Mouse (Mus musculus): ENCODE measurements at regions not wholly inside any gene's neighbourhood (a gene's known extent, or its start where the extent isn't known, plus 50 kb on each side); places are given as distances from the start of the nearest gene placed in this dataset.

DNA sequence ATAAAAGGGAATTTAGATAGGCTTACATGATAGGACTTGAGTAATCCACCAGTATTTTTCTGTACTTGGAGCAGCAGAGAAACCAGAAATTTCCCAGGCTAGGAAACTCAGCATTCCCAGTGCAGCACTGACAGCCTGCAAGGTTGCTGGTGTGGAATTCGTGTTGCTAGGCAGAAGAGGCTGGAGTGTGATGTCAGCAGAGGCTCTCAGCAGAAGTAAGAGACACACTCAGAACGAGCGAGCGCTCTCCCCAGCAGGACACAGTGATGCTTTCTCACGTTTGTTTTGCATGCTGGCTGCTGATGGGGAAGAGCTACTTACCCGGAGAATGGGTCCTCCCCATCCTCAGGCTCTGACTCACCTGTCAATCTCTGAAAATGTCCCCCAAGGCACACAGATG lies 104.7 kb downstream of the Dusp6 start:
- no peak for DNase-seq

DNA sequence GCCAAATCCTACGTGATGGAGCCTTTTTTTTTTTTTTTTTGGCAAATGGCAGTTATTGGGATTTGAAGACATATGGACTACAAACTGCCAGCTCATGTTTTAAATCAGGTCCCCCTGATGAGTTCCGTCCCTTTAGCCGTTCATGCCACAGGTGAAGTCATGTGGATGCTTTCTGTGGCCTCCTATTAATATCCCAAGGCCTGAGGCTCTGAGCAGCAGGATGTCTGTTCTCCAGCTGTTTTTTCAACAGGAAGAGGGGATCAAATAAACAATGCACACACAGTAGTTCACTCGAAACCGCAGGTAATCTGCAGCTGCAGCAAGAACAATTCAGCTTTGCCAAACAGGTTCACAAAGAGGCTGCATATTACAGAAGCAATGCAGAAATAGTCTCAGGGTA lies 112.1 kb downstream of the Dusp6 start:
- DNase-seq, result no peak

DNA sequence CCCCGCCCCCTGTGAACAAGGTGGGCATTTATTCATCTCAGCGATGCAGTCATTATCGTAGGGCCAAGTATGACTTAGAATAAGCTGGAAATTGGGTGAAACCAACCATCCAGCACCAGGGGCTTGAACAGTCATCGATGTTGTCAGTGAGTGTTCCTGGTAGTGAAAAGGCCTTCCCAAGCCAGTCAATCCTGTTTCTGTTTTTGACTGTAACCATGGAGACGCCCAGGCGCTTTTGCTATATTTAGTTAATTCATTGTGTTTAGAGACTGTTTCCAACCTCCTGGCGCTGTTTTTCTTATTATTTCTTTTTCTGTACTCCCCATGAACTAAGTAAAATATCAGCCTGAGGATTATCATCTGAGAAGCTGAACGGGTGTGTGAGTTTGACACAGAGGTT lies 113.4 kb downstream of the Dusp6 start:
- DNase-seq, result no peak

DNA sequence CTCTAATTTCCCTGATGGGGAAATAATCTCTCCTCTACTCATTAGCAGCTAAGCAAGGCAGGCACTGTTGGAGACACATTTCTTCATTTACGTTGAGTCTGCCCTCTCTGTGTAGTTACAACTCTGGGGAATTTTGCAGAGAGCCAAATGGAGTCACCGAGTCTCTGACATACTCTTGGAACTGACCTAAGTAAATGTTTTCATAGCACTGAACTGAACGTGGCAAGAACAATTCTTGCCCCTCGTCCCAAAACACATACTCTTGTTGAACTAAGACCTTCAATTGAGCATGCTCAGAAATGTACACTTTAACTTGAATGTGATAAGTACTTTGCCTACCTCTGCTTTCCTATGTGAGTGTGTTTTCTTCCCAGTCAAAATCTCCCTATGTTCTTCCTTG lies 114.5 kb downstream of the Dusp6 start:
- DNase-seq, result no peak

DNA sequence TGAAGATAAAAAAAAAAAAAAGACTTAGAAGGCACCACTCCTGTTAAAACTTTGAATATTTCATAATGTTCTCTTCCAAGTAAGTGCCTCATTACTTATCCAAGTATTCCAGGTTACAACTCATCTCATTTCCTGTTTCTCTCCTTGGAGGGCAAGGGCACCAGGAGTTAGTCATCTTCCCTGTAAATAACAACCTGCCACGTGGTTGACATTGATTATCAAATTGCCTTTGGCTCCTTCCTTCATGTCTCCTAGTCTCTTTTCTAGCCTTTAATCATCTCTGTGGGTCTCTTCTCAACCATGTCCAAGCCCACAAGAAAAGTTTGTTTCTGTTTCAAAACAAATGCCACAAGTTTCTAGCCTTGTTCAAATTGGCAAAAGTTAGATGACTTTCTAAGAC lies 116.1 kb downstream of the Dusp6 start:
- peak; percentile 68 for DNase-seq

DNA sequence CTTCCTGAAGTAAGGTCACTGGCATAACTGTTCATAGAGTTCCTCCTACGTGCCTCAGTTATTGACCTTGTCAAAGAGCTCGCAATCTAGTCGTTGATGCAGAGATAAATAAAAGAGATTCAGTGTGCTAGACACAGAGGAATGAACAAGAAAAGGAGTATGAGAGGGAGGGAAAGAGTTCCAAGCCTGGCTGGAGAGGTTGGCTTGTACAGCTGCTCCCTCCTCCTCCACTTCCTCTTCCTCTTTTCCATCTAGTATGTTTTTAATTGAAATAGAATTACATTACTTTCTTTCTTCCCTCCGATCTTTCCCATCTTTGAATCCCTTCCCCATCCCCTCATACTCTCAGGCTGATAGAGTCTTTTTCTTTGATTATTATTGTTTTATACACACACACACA lies 117.1 kb downstream of the Dusp6 start:
- DNase-seq, result no peak

DNA sequence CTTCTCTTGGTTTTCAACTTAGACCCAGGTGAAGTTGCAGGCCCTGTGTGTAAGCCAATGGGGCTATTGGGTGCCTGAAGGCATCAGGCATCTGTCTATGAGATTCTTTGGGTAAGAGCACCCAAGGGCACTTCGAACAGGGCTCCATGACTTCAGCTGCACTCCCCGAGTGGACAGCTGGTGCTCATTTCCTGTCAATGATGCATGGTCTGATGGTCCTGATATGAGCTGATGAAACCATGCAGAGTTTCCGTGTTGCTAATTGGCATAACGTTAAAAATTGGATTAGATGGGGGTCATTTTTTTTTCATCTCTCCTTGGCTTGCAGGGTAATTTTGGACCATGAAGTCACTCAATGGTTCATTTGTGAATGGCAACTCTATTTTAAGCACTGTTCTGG lies 120.0 kb downstream of the Dusp6 start:
- DNase-seq, result no peak

DNA sequence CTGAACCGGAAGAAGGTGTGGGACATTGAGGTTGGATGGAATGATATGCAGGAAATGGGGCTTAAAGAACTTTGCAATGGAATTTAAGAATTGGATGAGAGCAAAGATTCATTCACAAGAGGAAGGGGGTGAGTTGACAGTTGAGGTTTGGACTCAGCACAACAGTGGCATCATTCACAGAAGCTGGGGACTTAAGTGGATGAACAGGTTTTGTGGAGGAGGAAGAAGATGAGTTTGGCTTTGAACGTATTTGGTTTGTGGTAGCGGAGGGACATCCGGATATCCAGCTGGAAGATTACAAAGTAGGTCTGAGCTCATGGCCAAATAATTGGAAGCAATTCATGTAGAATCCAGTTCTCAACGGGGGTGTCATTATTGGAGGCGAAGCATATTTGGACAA lies 121.3 kb downstream of the Dusp6 start:
- no peak for DNase-seq

DNA sequence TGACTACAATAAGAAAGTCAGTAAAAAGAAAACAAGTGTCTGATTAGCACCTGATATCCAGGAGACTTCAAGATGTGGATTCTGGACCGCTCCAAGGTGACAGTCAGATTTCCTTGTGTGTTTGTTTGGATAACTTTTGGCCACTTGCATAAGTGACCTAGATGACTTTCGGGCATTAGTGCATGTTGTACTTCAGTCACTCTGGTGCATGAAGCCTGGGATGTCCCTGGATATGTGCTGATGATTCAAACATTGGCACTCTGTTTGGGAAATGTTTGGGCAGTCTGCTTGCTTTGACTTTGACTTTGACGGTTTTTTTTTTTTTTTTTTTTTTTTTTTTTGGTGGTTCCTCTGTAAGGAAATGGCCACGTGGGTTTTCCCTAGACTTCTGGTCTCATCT lies 121.8 kb downstream of the Dusp6 start:
- DNase-seq, result peak; percentile 57

DNA sequence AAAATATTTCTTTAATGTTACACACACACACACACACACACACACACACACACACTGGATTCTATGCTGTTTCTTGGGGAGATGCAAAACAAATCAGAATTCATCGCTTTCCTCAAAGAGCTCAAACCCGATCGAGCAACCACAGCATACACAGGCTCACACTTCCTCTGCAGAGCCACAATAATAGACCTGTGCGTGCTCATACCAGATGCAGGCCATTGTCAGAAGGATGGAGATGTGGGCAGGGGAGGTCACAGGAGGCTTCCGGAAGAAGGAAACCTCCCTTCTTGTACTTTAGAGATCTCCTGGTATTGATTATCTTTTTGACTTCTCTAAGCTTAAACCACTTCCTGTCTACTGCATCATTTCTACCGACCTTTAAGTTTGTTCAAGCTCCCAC lies 122.8 kb downstream of the Dusp6 start:
- no peak for DNase-seq

DNA sequence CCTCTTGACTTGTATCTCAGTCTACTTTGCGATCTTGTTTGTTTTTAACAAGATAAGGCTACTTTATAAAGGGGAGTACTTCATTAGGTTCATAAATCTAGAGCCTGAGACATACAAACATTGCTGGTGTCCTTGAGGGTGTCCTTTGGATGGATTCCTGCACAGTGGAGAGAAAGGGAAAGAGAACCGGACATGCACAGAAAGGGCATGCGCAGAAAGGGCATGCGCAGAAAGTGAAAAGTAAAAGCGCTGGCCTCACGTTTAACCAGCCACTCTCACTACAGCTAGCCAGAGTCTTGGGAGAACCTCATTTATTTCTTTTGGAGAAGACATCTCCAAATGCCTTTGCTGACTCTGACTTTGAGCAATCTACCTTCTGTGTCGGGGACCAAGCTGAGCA lies 125.5 kb downstream of the Dusp6 start:
- DNase-seq, result peak; percentile 88

DNA sequence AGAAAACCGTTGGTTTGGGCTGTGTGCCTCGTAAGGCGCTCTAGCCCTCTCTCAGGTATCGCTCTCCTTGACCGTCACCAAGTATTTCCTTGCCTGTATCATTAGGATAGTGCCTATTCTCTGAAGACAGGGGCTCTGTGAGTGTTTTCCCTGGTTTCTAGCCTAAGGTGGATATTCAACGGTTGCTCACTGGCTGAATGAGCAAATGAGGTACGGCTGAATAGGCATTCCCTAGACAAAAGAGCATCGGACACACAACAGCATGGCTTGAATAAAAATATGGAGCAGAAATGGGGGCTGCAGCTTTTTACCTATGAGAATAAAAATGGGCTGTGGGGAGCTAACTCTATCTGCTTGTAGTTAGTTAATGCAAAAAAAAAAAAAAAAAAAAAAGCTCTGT lies 126.0 kb downstream of the Dusp6 start:
- DNase-seq, result no peak

DNA sequence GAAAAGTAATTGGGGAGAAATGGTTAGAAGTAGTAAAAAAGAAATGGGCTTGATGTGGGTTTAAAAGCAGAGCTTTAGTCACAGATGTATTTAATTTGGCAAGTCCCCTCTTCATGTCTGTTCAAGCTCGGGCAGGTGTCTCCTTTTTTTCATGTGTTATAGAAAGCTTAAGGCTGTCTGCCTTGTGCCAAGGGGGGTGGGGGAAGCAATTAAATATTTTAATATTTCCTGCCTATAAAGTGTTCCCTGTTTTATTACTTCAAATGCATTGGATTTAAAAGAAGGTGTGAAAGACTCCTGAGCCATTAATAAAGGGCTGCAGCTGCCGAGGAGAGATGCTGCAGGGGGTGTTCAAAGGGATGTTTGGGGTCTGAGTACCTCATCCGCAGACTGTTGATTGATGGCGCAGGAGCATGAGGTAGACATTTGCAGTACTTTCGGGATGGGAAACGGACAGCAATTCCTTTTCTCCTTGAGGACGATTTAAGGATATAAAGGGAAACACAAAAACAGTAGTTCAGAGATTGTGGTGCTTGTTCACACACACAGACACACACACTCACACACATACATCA lies 127.7 kb downstream of the Dusp6 start:
- DNase-seq, result no peak

DNA sequence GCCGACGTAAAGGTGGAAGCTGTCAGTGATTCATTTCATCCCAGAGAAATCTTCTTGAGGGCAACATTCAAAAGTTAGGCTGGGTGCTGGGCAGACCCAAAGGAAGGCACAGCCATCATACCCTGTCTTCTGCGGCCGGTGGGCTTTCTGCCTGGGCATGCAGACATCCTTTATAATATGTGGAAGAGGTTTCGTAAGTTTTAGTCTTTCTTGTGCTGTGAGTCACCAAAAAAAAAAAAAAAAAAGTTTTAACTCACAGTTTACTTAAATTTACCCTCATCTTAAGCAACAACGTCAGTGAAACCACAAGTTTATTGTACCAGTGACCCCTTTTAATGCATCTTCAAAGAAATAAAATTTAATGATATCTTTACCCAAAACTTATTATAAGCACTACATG lies 128.7 kb downstream of the Dusp6 start:
- DNase-seq, result no peak

DNA sequence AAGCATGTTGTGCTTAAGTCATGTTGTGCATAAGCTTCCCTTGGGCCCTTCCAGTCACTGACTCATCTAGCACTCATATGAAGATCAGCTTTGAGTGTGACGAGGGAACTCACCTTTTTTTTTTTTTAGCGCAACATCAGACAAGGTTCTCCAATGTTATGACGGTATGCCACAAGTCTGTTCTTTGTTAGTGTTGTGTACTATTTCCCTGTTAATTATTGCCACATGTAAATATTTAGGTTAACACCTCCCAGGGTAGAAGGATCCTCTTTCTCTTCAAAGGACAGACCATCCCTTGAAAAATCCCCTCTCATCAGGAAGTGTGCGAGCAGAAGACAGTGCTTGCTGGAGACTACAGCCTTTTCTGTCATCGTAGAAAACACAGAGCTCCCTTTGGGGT lies 129.9 kb downstream of the Dusp6 start:
- no peak for DNase-seq

DNA sequence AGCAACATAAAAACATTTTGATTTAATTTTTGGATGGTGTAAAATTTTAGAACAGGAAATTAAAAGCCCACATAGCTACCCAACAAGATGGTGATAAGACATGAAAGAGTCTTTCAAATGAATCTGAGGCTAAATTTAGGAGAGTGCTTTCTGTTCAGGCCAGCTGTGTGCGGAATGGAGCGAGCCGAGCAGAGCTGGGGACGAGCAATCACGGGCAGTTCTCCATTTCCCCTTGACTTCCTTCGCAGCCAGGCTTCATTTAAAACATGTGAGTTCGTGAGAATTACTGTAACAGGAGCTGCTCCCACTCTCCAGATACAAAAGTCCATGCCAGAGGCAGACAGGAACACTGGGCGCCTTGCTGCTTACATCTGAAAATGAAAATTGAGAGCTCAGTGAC lies 130.5 kb downstream of the Dusp6 start:
- no peak for DNase-seq

DNA sequence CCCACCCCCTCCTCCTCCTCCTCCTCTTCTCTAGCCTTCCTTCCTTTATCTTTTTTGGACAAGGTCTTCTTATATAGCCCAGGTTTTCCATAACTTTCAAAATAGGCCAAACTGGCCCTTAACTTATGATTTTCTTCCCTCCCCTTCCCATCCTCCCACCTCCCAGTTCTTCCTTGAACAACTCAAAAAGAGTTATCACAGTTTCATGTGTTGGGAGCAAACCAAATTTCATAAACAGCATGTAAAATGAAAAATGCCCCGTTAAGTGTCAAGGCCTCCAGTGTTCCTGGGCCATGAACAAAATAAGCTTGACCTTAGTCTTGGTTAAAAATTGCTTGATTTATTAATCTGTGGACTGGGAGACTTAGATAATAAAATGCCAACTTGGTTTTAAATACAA lies 132.4 kb downstream of the Dusp6 start:
- peak; percentile 68 for DNase-seq

DNA sequence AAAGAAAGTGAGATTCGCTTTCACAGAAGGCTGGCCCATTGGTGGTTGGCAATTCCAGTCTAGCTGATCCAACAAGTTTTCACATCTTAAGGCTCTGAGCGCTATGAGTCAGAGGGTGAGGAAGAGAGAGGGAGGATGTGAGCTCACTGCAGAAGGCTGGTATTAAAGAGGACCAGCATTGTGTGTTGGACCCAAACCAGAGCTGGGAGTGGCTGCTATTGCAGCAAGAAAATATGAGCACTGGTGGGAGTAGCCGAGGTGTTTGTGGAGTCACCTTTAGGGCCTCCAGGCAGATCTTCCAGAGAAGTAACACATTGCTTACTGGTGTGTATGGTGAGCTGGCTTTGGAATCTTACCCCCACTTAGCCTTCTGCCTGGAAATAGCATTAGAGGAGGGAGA lies 133.6 kb downstream of the Dusp6 start:
- DNase-seq, result peak; percentile 57

DNA sequence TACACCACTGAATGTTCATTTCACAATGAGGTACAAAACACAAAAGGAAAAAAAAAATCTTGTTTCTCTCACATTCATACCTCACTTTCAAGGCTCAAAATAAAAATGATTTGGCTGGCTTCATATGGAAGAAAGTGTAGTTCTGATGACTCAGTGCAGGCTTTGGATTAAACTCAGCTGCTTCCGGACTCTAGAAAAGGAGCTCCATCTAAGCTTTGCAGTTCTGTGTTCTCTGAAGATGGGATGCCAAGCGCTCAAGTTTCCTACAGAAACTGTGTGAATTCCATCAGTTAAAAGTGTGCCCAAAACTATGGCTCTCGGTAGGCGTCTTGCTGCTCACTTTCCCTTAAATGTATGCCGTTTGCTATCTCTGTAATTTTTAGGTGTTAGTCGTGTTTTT lies 137.0 kb downstream of the Dusp6 start:
- no peak for DNase-seq

DNA sequence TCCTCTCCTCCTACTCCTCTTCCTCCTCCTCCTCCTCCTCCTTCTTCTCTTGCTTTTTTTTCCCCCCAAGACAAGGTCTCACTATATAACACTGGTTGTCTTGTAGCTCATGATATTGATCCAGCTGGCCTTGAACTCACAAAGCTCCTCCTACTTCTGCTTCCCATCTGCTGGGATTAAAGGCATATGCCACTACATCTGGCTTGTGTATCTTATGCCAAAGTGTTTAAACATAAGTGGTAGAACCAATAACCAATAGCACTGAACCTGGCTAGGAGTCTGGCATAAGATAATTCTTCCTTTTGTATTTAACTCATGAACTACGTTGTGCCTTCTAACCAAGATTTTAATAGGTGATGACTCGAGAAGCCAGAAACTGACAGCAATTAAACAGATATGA lies 143.7 kb downstream of the Dusp6 start:
- no peak for DNase-seq

DNA sequence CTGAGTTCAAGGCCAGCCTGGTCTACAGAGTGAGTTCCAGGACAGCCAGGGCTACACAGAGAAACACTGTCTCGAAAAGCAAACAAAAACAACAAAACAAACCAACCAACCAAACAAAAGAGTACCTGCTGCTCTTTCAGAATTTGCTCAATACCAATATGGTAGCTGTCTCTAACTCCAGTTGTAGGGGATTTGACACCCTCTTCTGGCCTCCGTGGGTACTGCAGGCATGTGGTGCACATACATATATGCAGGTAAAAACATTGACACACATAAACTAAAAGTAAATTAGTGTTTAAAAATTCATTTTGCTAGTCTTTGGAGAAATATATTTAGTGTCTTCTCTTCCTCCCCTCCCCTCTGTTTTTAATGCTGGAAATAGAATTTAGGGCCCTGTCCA lies 145.8 kb downstream of the Dusp6 start:
- no peak for DNase-seq

DNA sequence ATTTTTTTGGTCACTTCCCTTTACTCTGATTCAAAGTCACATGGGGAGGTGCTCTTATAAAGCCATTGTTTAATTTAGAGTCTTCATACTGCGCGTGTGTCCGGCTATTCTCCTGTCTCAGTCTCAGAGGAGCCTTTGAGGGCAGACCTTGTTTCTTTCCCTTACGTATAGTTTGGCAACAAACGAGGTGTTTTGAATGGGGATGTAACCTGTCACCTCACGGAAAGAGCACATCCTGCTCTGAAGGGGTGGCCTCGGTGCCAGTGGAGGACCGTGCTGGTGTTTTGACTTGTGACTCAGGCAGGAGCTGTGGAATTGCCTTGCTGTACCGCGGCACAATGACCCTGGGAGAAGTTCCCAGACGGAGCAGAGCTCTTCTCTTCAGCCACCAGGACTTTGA lies 146.7 kb downstream of the Dusp6 start:
- DNase-seq, result peak; percentile 83

DNA sequence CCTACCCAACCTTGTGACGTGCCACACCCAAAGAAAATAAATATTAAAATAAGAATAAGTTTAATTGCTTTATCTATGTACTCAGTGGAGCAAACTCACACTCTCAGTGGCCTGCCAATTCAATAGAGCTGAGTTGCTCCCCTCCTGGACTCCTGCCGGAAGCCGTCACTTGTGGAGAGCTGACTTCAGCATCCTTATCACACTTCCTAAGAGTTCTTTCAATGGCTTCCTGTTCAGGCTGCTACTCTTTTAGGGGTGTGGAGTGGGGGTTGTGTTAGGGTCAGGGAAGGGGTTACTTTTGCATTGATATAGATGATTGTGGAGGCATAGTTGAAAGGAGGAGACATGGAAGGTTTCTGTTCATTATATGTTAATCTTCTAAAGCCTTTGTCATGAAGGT lies 147.7 kb downstream of the Dusp6 start:
- DNase-seq, result no peak

DNA sequence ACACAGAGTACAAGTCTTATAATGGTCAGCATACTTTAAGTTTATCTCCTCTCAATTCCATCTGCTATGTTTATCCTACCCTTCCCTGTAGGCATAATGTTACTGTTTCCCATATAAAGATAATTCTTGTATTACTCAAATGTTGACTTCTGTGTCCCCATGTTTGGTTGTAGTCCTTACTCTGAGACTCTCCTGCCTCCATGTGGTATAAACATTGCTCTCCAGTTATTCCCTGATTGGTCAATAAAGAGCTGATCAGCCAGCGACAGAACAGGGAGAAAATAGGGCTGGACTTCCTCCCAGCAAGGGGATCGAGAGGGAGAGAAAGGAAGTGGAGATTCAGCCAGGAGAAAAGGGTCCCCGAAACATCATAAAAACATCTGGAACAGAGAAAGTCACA lies 150.4 kb downstream of the Dusp6 start:
- DNase-seq, result no peak

DNA sequence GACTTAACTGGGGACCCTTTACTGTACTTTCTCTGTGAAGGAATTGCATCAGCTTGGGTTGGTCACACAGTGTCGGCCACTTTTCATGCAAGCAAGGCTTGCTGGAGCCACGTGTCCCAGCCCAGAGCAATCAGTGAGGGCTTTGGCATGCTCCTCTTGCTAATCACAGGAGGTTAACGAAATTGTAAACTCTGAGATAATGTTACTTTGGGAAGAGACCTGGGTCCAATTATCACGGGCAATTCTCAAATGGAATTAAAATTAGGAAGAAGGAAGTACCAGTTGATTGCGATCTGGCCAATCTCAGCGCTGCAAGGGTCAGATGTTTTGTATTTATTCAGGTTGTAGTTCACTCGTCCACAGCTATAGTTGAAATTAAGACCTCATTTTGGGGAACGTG lies 153.2 kb downstream of the Dusp6 start:
- no peak for DNase-seq
